Mouse (Mus musculus) liver, postnatal 0 days (tissue): ENCODE results near the gene Rab11fip4.

ENCODE experiments used
- CTCF ChIP-seq: sonication (generic); IDR thresholded peaks from 2 replicates; pipeline ENCODE4 v1.5.1; 2016; ENCODE audit warnings: antibody characterized with exemption, low read depth
- EP300 ChIP-seq: IDR thresholded peaks from 2 replicates; pipeline ENCODE4 v1.6.1; 2016; ENCODE audit warnings: antibody characterized with exemption, low read depth, mild to moderate bottlenecking

GRCm38 (mm10) chr11:79676483-79676967, 85.5 kb downstream of the Rab11fip4 start:
- TF ChIP-seq CTCF (no peak), EP300 (no peak)
